Mouse (Mus musculus) heart, embryonic 14.5 days (tissue): ENCODE results near the gene Ubox5. TPM values are rescaled to one million over a fixed set of nuclear protein-coding genes. Genes with fewer than 3 reads are reported as not detected.
A peak's percentile ranks its signal among the peaks of the same experiment; 100 is the strongest.

Experiments
- ATAC-seq: fragments of 200-750 bp; cut with Nextera tagmentation; 2 replicates; pipeline ENCODE4 v1.8.0; 2017; ENCODE audit warnings: low read depth, moderate TSS enrichment; ENCODE audit not compliant: insufficient number of reproducible peaks, insufficient read depth, low FRiP score
- H3K27ac ChIP-seq, 2 experiments: fragments of 200-500 bp in 1 of 2; fragments of 300-500 bp in 1 of 2; sonication (generic) in 1 of 2; replicated peaks in 1 of 2; 2 replicates each; pipeline ENCODE4 v1.5.1; 2012 to 2014; ENCODE audit warnings: low read depth in 2 of 2, low read length in 2 of 2, control low read depth in 1 of 2, mild to moderate bottlenecking in 1 of 2, mixed read lengths in 1 of 2; ENCODE audit not compliant: control insufficient read depth in 1 of 2, insufficient read depth in 1 of 2
- H3K27me3 ChIP-seq: fragments of 300-500 bp; sonication (generic); 2 replicates; pipeline ENCODE4 v1.6.1; 2014; ENCODE audit warnings: mild to moderate bottlenecking, low read length, control low read depth; ENCODE audit not compliant: control insufficient read depth, insufficient read depth
- H3K36me3 ChIP-seq: fragments of 300-500 bp; sonication (generic); 2 replicates; pipeline ENCODE4 v1.6.1; 2014; ENCODE audit warnings: mild to moderate bottlenecking, control low read depth, low read length, mixed read lengths; ENCODE audit not compliant: control insufficient read depth, insufficient read depth
- H3K4me1 ChIP-seq, 2 experiments: fragments of 200-500 bp in 1 of 2; fragments of 300-500 bp in 1 of 2; sonication (generic) in 1 of 2; 2 replicates each; pipeline ENCODE4 v1.6.1; 2012 to 2014; ENCODE audit warnings: low read length in 2 of 2, control low read depth in 1 of 2, mixed read lengths in 1 of 2; ENCODE audit not compliant: control insufficient read depth in 2 of 2, insufficient read depth in 2 of 2
- H3K4me2 ChIP-seq: fragments of 300-500 bp; sonication (generic); 2 replicates; pipeline ENCODE4 v1.6.1; 2014; ENCODE audit warnings: mild to moderate bottlenecking, low read length
- H3K4me3 ChIP-seq, 2 experiments: fragments of 200-500 bp in 1 of 2; fragments of 300-500 bp in 1 of 2; sonication (generic) in 1 of 2; 2 replicates each; pipeline ENCODE4 v1.5.1; 2012 to 2014; ENCODE audit warnings: low read length in 2 of 2, mild to moderate bottlenecking in 2 of 2, control low read depth in 1 of 2, low read depth in 1 of 2, moderate library complexity in 1 of 2; ENCODE audit not compliant: control insufficient read depth in 1 of 2, insufficient read depth in 1 of 2
- H3K9ac ChIP-seq: fragments of 300-500 bp; sonication (generic); 2 replicates; pipeline ENCODE4 v1.6.1; 2014; ENCODE audit warnings: mild to moderate bottlenecking, low read length
- H3K9me3 ChIP-seq: fragments of 300-500 bp; sonication (generic); 2 replicates; pipeline ENCODE4 v1.6.1; 2016; ENCODE audit warnings: low read length, control low read depth; ENCODE audit not compliant: control insufficient read depth
- WGBS: fragments of 180-500 bp; shearing (Covaris S2); extraction: QIAGEN DNeasy Blood & Tissue Kit; methylation state at CpG from one replicate; pipeline ENCODE4 v1.1.7; 2014; 5-methylcytosine and 5-hydroxymethylcytosine counted together
- polyA plus RNA-seq: library from polyadenylated mRNA; unstranded; fragments of >200 nt; fragmentation: Nextera tagmentation; extraction: Ambion mirVana; gene quantifications from 2 replicates; pipeline ENCODE4 v1.2.1, GENCODE M21; 2014

Ubox5 gene
- polyA plus RNA-seq, 1 experiment from 2014 or later = 6.9 TPM

- Histone ChIP-seq H3K9me3 (no peaks in the 10 kb centered on the region), H3K4me2 (peak overlapping the region; percentile 93), H3K4me3 (peak overlapping the region; percentile 40 to 44), H3K9ac (peak overlapping the region; percentile 67), H3K36me3 (no peaks in the 10 kb centered on the region), H3K27ac (no peak overlapping the region), H3K4me1 (peaks cover 7 to 18% of the 10 kb centered on the region in 2 experiments; a peak in 3 of 4 replicates), H3K27me3 (peaks cover 67% of the 10 kb centered on the region)
- WGBS = 20% methylated on average over 14 of the region's 14 CpGs
- ATAC-seq = no peak
Measured at GRCm38 (mm10) chr2:130634006-130634738, 4.3 kb upstream of the Ubox5 start.

- peaks cover 57% of the 10 kb centered on the region for H3K27me3 ChIP-seq
Measured at GRCm38 (mm10) chr2:130632887-130633675, 3.2 kb upstream of the Ubox5 start.

GRCm38 (mm10) chr2:130632416-130632815 is 2.6 kb upstream of the Ubox5 start:
- 88% methylated on average over 1 of the region's 1 CpGs for WGBS
- peaks cover 4% of the 10 kb centered on the region for H3K36me3 ChIP-seq
- H3K27me3 ChIP-seq = peaks cover 51% of the 10 kb centered on the region
- no peak overlapping the region for H3K4me2 ChIP-seq
- H3K27ac ChIP-seq = no peak overlapping the region
- H3K4me1 ChIP-seq = peaks cover 10 to 28% of the 10 kb centered on the region in 2 experiments
- H3K4me3 ChIP-seq = no peak overlapping the region
- H3K9ac ChIP-seq = no peak overlapping the region
- no peak for ATAC-seq
- H3K9me3 ChIP-seq = no peaks in the 10 kb centered on the region

More at GRCm38 (mm10) chr2:130632887-130633675, 3.2 kb upstream of the Ubox5 start:
- no peak overlapping the region for H3K4me2 ChIP-seq
- no peak overlapping the region for H3K27ac ChIP-seq
- H3K36me3 ChIP-seq = no peaks in the 10 kb centered on the region
- H3K9ac ChIP-seq = no peak overlapping the region
- WGBS = 58% methylated on average over 5 of the region's 5 CpGs
- peaks cover 10 to 28% of the 10 kb centered on the region in 2 experiments for H3K4me1 ChIP-seq
- no peak overlapping the region for H3K4me3 ChIP-seq
- no peaks in the 10 kb centered on the region for H3K9me3 ChIP-seq
- ATAC-seq = no peak

- peak; percentile 48 for ATAC-seq
- peaks cover 26% of the 10 kb centered on the region for H3K36me3 ChIP-seq
- peaks cover 19% of the 10 kb centered on the region for H3K27me3 ChIP-seq
- peak overlapping the region; percentile 95 for H3K4me2 ChIP-seq
- no peaks in the 10 kb centered on the region for H3K9me3 ChIP-seq
- H3K9ac ChIP-seq = peak overlapping the region; percentile 96
- peak overlapping the region; percentile 8 to 63; a peak in 2 of 4 replicates for H3K27ac ChIP-seq
- 1% methylated on average over 37 of the region's 37 CpGs for WGBS
- H3K4me3 ChIP-seq = peak overlapping the region; percentile 93 to 97
- H3K4me1 ChIP-seq = peaks cover 3 to 10% of the 10 kb centered on the region in 2 experiments
Measured at GRCm38 (mm10) chr2:130629080-130629838, 579 bp downstream of the Ubox5 start.

- WGBS = 58% methylated on average over 3 of the region's 3 CpGs
Measured at GRCm38 (mm10) chr2:130628424-130628823, 1.4 kb downstream of the Ubox5 start.

GRCm38 (mm10) chr2:130618972-130619371 is 10.9 kb downstream of the Ubox5 start:
- no peak overlapping the region for H3K9ac ChIP-seq
- whole genome bisulfite sequencing = 90% methylated on average over 7 of the region's 7 CpGs
- ATAC-seq = no peak
- H3K4me3 ChIP-seq = no peak overlapping the region
- no peaks in the 10 kb centered on the region for H3K27me3 ChIP-seq
- peaks cover 60% of the 10 kb centered on the region for H3K36me3 ChIP-seq
- H3K9me3 ChIP-seq = no peaks in the 10 kb centered on the region
- H3K4me1 ChIP-seq = no peaks in the 10 kb centered on the region
- no peak overlapping the region for H3K4me2 ChIP-seq
- no peak overlapping the region for H3K27ac ChIP-seq

More at GRCm38 (mm10) chr2:130628424-130628823, 1.4 kb downstream of the Ubox5 start:
- Histone ChIP-seq H3K9me3 (no peaks in the 10 kb centered on the region), H3K36me3 (peaks cover 30% of the 10 kb centered on the region), H3K9ac (no peak overlapping the region), H3K4me2 (peak overlapping the region; percentile 95), H3K27me3 (peaks cover 11% of the 10 kb centered on the region), H3K4me3 (no peak overlapping the region), H3K4me1 (peaks cover 3 to 10% of the 10 kb centered on the region in 2 experiments), H3K27ac (no peak overlapping the region)
- ATAC-seq = no peak

GRCm38 (mm10) chr2:130613091-130613490 is 16.7 kb downstream of the Ubox5 start:
- H3K27me3 ChIP-seq = no peaks in the 10 kb centered on the region
- no peak overlapping the region for H3K9ac ChIP-seq
- H3K36me3 ChIP-seq = peaks cover 43% of the 10 kb centered on the region
- no peak overlapping the region for H3K27ac ChIP-seq
- ATAC-seq = no peak
- H3K4me2 ChIP-seq = no peak overlapping the region
- no peaks in the 10 kb centered on the region for H3K4me1 ChIP-seq
- no peaks in the 10 kb centered on the region for H3K9me3 ChIP-seq
- H3K4me3 ChIP-seq = no peak overlapping the region
- 60% methylated on average over 3 of the region's 3 CpGs for WGBS
